In the genomic region with DNA sequence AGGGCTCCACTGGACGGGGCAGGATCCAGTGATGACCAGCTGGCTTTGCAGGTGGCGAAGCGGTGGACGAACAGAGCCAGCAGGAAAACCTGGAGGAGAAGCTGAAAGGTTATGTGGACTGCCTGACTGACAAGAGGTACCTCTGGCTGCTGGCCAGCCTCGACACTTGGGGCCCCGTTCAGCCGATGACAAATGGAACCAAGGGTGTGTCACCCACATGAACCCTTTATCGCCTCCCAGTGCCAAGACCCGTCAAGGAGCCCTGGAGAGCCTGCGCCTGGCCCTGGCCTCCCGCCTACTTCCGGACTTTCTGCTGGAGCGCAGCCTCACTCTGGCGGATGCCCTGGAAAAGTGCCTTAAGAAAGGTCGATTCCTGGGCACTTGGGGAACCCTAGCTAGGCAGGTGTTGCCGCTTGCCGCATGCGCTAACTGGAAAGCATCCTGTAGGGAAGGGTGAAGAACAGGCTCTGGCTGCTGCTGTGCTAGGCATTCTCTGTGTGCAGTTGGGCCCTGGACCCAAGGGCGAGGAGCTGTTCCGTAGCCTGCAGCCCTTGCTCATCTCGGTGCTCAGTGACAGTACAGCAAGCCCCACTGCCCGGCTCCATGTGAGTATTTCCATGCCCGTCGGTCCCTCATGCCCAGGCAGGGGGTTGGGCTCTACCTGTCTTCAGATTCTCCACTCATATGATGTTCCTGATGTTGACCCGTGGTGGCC, we compare ENCODE assay signal across 8 mouse cellular contexts. TPM values are rescaled to one million over a fixed set of nuclear protein-coding genes. Genes with fewer than 3 reads are reported as not detected.
DNase-seq lines count a peak whose midpoint lies in the region; ATAC-seq and TF ChIP-seq lines count a peak whose summit lies in the region.

No protein-coding gene starts in this region.

- H3K4me2 ChIP-seq in midbrain, embryonic 14.5 days (ENCODE audit: low read length), result no peak overlapping the region
- peak overlapping the region; percentile 96 for H3K4me2 ChIP-seq in lung, embryonic 14.5 days
- no peak overlapping the region for H3K4me2 ChIP-seq in hindbrain, embryonic 16.5 days (ENCODE audit: low read length)

- DNase-seq in midbrain, embryonic 10.5 days (ENCODE audit: low spot score), result no peak
- DNase-seq in midbrain, embryonic 14.5 days, result no peak
- DNase-seq in heart, postnatal 10 days, result peak; percentile 63 to 70
- DNase-seq in lung, embryonic 14.5 days, result no peak
- no peak for DNase-seq in layer of hippocampus, postnatal 25 days (ENCODE audit: extremely low spot score in 1 of 2, low spot score in 1 of 2)
- DNase-seq in neural tube, embryonic 10.5 days (ENCODE audit: extremely low spot score, low spot score), result no peak
- DNase-seq in layer of hippocampus, adult 8-10 months (ENCODE audit: low spot score in 2 of 2), result no peak

- no peak overlapping the region for H3K9ac ChIP-seq in midbrain, embryonic 14.5 days (replicated peaks; ENCODE audit: low read length)
- no peak overlapping the region for H3K9ac ChIP-seq in lung, embryonic 14.5 days
- no peak overlapping the region for H3K9ac ChIP-seq in hindbrain, embryonic 16.5 days (ENCODE audit: low read depth, low read length)

- H3K4me3 ChIP-seq in midbrain, embryonic 10.5 days, result 0 out of 2 replicates have a peak overlapping the region, but pooled peaks have one; percentile 10
- no peak overlapping the region for H3K4me3 ChIP-seq in midbrain, embryonic 14.5 days (replicated peaks; ENCODE audit: low read depth, low read length)
- peak overlapping the region; percentile 4; the same call in 1 of the 2 replicates for H3K4me3 ChIP-seq in lung, embryonic 14.5 days (ENCODE audit: low read depth, low read length)
- H3K4me3 ChIP-seq in hindbrain, embryonic 16.5 days (ENCODE audit: low read length), result no peak overlapping the region

- 92% methylated on average over 25 of the region's 25 CpGs for WGBS in midbrain, embryonic 10.5 days
- WGBS in midbrain, embryonic 14.5 days, result 91% methylated on average over 25 of the region's 25 CpGs
- WGBS in lung, embryonic 14.5 days, result 79% methylated on average over 25 of the region's 25 CpGs
- 93% methylated on average over 25 of the region's 25 CpGs for WGBS in hindbrain, embryonic 16.5 days

- H3K4me1 ChIP-seq in midbrain, embryonic 10.5 days, result peaks cover 42% of the 10 kb centered on the region
- peaks cover 9% of the 10 kb centered on the region for H3K4me1 ChIP-seq in midbrain, embryonic 14.5 days (ENCODE audit: control insufficient read depth, insufficient read depth, low read length)
- H3K4me1 ChIP-seq in lung, embryonic 14.5 days (ENCODE audit: insufficient read depth), result peaks cover 8% of the 10 kb centered on the region; the same call in 1 of the 2 replicates
- H3K4me1 ChIP-seq in hindbrain, embryonic 16.5 days (ENCODE audit: control insufficient read depth, insufficient read depth, low read depth, low read length), result peaks cover 10% of the 10 kb centered on the region

- no peaks in the 10 kb centered on the region for H3K9me3 ChIP-seq in midbrain, embryonic 10.5 days (replicated peaks)
- no peaks in the 10 kb centered on the region for H3K9me3 ChIP-seq in midbrain, embryonic 14.5 days (ENCODE audit: control insufficient read depth, low read length)
- no peaks in the 10 kb centered on the region for H3K9me3 ChIP-seq in lung, embryonic 14.5 days (ENCODE audit: low read depth, low read length)
- no peaks in the 10 kb centered on the region for H3K9me3 ChIP-seq in hindbrain, embryonic 16.5 days (ENCODE audit: control insufficient read depth, low read length)

- no peak overlapping the region for H3K27ac ChIP-seq in midbrain, embryonic 10.5 days (replicated peaks)
- H3K27ac ChIP-seq in midbrain, embryonic 14.5 days (replicated peaks; ENCODE audit: low read depth, low read length), result no peak overlapping the region
- no peak overlapping the region for H3K27ac ChIP-seq in lung, embryonic 14.5 days (ENCODE audit: low read depth)
- no peak overlapping the region for H3K27ac ChIP-seq in hindbrain, embryonic 16.5 days (ENCODE audit: low read depth, low read length)

- no peak for TF ChIP-seq CTCF in lung, embryonic 14.5 days (IDR thresholded peaks at IDR 0.05; ENCODE audit: low read depth)

- no peaks in the 10 kb centered on the region for H3K27me3 ChIP-seq in midbrain, embryonic 10.5 days (ENCODE audit: low read depth, poor library complexity, severe bottlenecking)
- no peaks in the 10 kb centered on the region for H3K27me3 ChIP-seq in midbrain, embryonic 14.5 days (ENCODE audit: control insufficient read depth, insufficient read depth, low read length)
- no peaks in the 10 kb centered on the region for H3K27me3 ChIP-seq in lung, embryonic 14.5 days (ENCODE audit: insufficient read depth, low read length)
- no peaks in the 10 kb centered on the region for H3K27me3 ChIP-seq in hindbrain, embryonic 16.5 days (replicated peaks; ENCODE audit: control insufficient read depth, insufficient read depth, low read length)

- ATAC-seq in midbrain, embryonic 14.5 days (ENCODE audit: low FRiP score, low TSS enrichment), result no peak
- no peak for ATAC-seq in lung, embryonic 14.5 days (ENCODE audit: insufficient read depth)
- ATAC-seq in hindbrain, embryonic 16.5 days, result no peak

- intact Hi-C loops in heart, postnatal 10 days (cut with DNase I), result no loop called here

- H3K36me3 ChIP-seq in midbrain, embryonic 10.5 days, result peaks cover 58% of the 10 kb centered on the region
- peaks cover 42% of the 10 kb centered on the region for H3K36me3 ChIP-seq in midbrain, embryonic 14.5 days (ENCODE audit: control insufficient read depth, insufficient read depth, low read length)
- H3K36me3 ChIP-seq in lung, embryonic 14.5 days (ENCODE audit: insufficient read depth), result peaks cover 57% of the 10 kb centered on the region
- H3K36me3 ChIP-seq in hindbrain, embryonic 16.5 days (ENCODE audit: control insufficient read depth, insufficient read depth, low read length), result peaks cover 21% of the 10 kb centered on the region

RNA-seq across cellular contexts. Expression of a gene that starts 2.8 kb away (rescaled TPM):
- 46.3 and 56.8 TPM in 2 replicates for polyA plus RNA-seq in midbrain, embryonic 10.5 days (2016; fragmentation: Nextera tagmentation; extraction: Ambion mirVana)
- polyA plus RNA-seq in midbrain, embryonic 14.5 days (2014; fragmentation: Nextera tagmentation; extraction: Ambion mirVana), result 14.5 and 15.7 TPM in 2 replicates
- 10 to 100 TPM; 36.9 to 40.7 TPM for total RNA-seq in heart, postnatal 10 days (2021)
- polyA plus RNA-seq in lung, embryonic 14.5 days (2014; fragmentation: Nextera tagmentation; extraction: Ambion mirVana), result 57.9 and 64.6 TPM in 2 replicates
- total RNA-seq in layer of hippocampus, postnatal 25 days (2021), result 10 to 100 TPM; 11.8 to 16.8 TPM
- 13.5 and 16.9 TPM in 2 replicates for polyA plus RNA-seq in hindbrain, embryonic 16.5 days (2015; fragmentation: Nextera tagmentation; extraction: Ambion mirVana)
- total RNA-seq in layer of hippocampus, adult 8-10 months (2022), result 10 to 100 TPM; 12.4 to 15.4 (median 14.0) TPM

RNA-seq across cellular contexts. Expression of a gene that starts 9.6 kb away (rescaled TPM):
- polyA plus RNA-seq in midbrain, embryonic 10.5 days (2016; fragmentation: Nextera tagmentation; extraction: Ambion mirVana), result 0.62 and 0.96 TPM in 2 replicates
- polyA plus RNA-seq in midbrain, embryonic 14.5 days (2014; fragmentation: Nextera tagmentation; extraction: Ambion mirVana), result 0.89 and 1.4 TPM in 2 replicates
- under 1 TPM; 0.41 to 0.79 TPM for total RNA-seq in heart, postnatal 10 days (2021)
- polyA plus RNA-seq in lung, embryonic 14.5 days (2014; fragmentation: Nextera tagmentation; extraction: Ambion mirVana), result 0.73 and 1.4 TPM in 2 replicates
- 1 to 10 TPM; 1.4 to 1.9 TPM for total RNA-seq in layer of hippocampus, postnatal 25 days (2021)
- 2.7 and 2.9 TPM in 2 replicates for polyA plus RNA-seq in hindbrain, embryonic 16.5 days (2015; fragmentation: Nextera tagmentation; extraction: Ambion mirVana)
- total RNA-seq in layer of hippocampus, adult 8-10 months (2022), result 1 to 10 TPM; 1.7 to 2.4 (median 1.9) TPM

RNA-seq across cellular contexts. Expression of a gene that starts 11.5 kb away (rescaled TPM):
- polyA plus RNA-seq in midbrain, embryonic 10.5 days (2016; fragmentation: Nextera tagmentation; extraction: Ambion mirVana), result 17.6 and 18.2 TPM in 2 replicates
- 14.1 and 18.2 TPM in 2 replicates for polyA plus RNA-seq in midbrain, embryonic 14.5 days (2014; fragmentation: Nextera tagmentation; extraction: Ambion mirVana)
- total RNA-seq in heart, postnatal 10 days (2021), result 10 to 100 TPM; 13.0 to 16.2 TPM
- polyA plus RNA-seq in lung, embryonic 14.5 days (2014; fragmentation: Nextera tagmentation; extraction: Ambion mirVana), result 14.7 and 17.2 TPM in 2 replicates
- 10 to 100 TPM; 11.3 to 13.3 TPM for total RNA-seq in layer of hippocampus, postnatal 25 days (2021)
- polyA plus RNA-seq in hindbrain, embryonic 16.5 days (2015; fragmentation: Nextera tagmentation; extraction: Ambion mirVana), result 17.1 and 22.7 TPM in 2 replicates
- total RNA-seq in layer of hippocampus, adult 8-10 months (2022), result 10 to 100 TPM; 11.8 to 18.4 (median 15.4) TPM

RNA-seq across cellular contexts. Expression of a gene that starts 13.5 kb away (rescaled TPM):
- polyA plus RNA-seq in midbrain, embryonic 10.5 days (2016; fragmentation: Nextera tagmentation; extraction: Ambion mirVana), result 6.8 and 9.3 TPM in 2 replicates
- polyA plus RNA-seq in midbrain, embryonic 14.5 days (2014; fragmentation: Nextera tagmentation; extraction: Ambion mirVana), result 3.4 and 4.9 TPM in 2 replicates
- total RNA-seq in heart, postnatal 10 days (2021), result 1 to 10 TPM; 3.9 to 5.7 TPM
- 5.2 and 5.9 TPM in 2 replicates for polyA plus RNA-seq in lung, embryonic 14.5 days (2014; fragmentation: Nextera tagmentation; extraction: Ambion mirVana)
- 1 to 10 TPM; 6.4 to 8.0 TPM for total RNA-seq in layer of hippocampus, postnatal 25 days (2021)
- polyA plus RNA-seq in hindbrain, embryonic 16.5 days (2015; fragmentation: Nextera tagmentation; extraction: Ambion mirVana), result 6.4 and 8.3 TPM in 2 replicates
- total RNA-seq in layer of hippocampus, adult 8-10 months (2022), result 1 to 10 TPM; 7.6 to 9.7 (median 8.4) TPM

RNA-seq across cellular contexts. Expression of a gene that starts 18.8 kb away (rescaled TPM):
- 1.8 and 3.2 TPM in 2 replicates for polyA plus RNA-seq in midbrain, embryonic 10.5 days (2016; fragmentation: Nextera tagmentation; extraction: Ambion mirVana)
- 1.5 and 3.2 TPM in 2 replicates for polyA plus RNA-seq in midbrain, embryonic 14.5 days (2014; fragmentation: Nextera tagmentation; extraction: Ambion mirVana)
- total RNA-seq in heart, postnatal 10 days (2021), result 10 to 100 TPM; 15.4 to 17.3 TPM
- polyA plus RNA-seq in lung, embryonic 14.5 days (2014; fragmentation: Nextera tagmentation; extraction: Ambion mirVana), result 5.1 and 5.3 TPM in 2 replicates
- 1 to 10 TPM; 2.2 to 2.7 TPM for total RNA-seq in layer of hippocampus, postnatal 25 days (2021)
- polyA plus RNA-seq in hindbrain, embryonic 16.5 days (2015; fragmentation: Nextera tagmentation; extraction: Ambion mirVana), result 5.6 and 7.0 TPM in 2 replicates
- total RNA-seq in layer of hippocampus, adult 8-10 months (2022), result 1 to 10 TPM; 2.9 to 5.0 (median 4.4) TPM

Comparison
In these comparisons a context has a peak if more than half of its experiments do, and no peak if none do; other contexts are left out.
1. H3K4me3 ChIP-seq: peak in midbrain, embryonic 10.5 days (single experiment) and lung, embryonic 14.5 days (single experiment); none in midbrain, embryonic 14.5 days (single experiment) and hindbrain, embryonic 16.5 days (single experiment).
2. DNase-seq: peak in heart, postnatal 10 days (2 of 2); none in midbrain, embryonic 10.5 days (single experiment), midbrain, embryonic 14.5 days (single experiment), lung, embryonic 14.5 days (single experiment), layer of hippocampus, postnatal 25 days (0 of 2), neural tube, embryonic 10.5 days (single experiment) and layer of hippocampus, adult 8-10 months (0 of 2).